Mouse (Mus musculus): ENCODE data around the gene Egln2.

Egln2 gene

GRCm38 (mm10) chr7:27166614-27167474, at the start of gene Egln2:
TSS of gene Egln2 (minus strand) at chr7:27166802.
- peak; percentile 92 for DNase-seq (ENCODE audit: low spot score)

- no peak for DNase-seq (ENCODE audit: low spot score)
These were observed 46.0 kb upstream of the Egln2 start for GRCm38 (mm10) chr7:27212626-27213025.

DNA sequence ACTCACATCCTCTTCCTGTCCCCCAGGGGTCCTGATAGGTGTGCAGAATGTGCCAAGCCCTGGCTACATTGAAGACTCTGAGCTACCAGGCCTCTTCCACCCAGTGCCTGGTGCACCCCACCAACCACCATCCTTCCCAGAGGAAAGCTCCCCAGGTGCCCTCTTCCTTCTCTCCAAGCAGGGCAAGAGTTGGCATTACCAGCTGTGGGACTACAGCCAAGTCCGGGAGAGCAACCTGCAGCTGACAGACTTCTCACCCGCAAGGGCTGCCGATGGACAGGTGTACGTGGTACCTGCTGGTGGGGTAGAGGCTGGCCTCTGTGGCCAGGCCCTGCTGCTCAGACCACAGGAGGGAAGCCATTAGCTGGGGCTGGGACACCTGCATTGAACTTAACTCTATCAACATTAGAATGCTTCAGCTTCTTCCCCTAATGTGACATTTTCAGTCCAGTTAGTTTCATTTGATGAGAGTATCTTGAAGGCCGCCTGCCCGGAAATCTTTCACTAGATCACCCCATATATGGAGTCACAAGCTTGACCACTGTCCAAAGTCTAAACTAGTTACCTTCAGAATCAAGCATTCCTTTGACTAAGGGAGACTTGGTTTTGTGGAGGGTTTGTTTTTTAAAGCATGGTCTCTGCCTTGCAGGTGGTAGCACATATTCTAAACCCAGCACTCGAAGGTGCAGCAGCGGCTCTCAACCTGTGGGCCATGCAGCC, 37.3 kb upstream of the Egln2 start:
- DNase-seq (ENCODE audit: low spot score): no peak

- DNase-seq (ENCODE audit: low spot score): no peak
These were observed 32.2 kb upstream of the Egln2 start for GRCm38 (mm10) chr7:27198779-27199178.

- no peak for DNase-seq (ENCODE audit: low spot score)
These were observed 31.8 kb upstream of the Egln2 start for GRCm38 (mm10) chr7:27198355-27198754.

GRCm38 (mm10) chr7:27197634-27198033, 31.0 kb upstream of the Egln2 start:
- no peak for DNase-seq (ENCODE audit: low spot score)

DNA sequence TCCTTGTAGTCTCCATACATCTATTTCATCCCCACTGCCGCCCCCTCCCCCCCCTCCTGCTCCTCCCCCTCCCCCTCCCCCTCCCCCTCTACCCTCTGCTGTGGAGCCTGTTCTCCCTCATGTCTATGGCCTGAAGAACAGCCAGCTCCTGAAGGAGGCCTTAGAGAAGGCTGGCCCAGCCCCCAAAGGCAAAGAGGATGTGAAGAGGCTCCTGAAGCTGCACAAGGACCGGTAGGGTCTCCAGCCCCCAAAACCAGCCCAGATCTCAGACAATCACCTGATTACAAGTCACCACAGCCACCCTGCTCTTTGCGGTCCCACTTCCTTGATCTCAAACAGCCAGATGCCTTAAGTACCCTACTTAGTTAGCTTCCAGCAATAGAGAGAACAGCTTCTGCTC, 30.5 kb upstream of the Egln2 start:
- DNase-seq (ENCODE audit: low spot score): no peak

- DNase-seq (ENCODE audit: low spot score): peak; percentile 99
These were observed 29.3 kb upstream of the Egln2 start, which contains the start of the genes BC024978 and Snrpa for GRCm38 (mm10) chr7:27195681-27196611. TSS of gene BC024978 (plus strand) at chr7:27195781. TSS of gene Snrpa (minus strand) at chr7:27196271.

- no peak for DNase-seq (ENCODE audit: low spot score)
These were observed 27.1 kb upstream of the Egln2 start for GRCm38 (mm10) chr7:27193731-27194130.

- DNase-seq (ENCODE audit: low spot score): no peak
These were observed 25.8 kb upstream of the Egln2 start for GRCm38 (mm10) chr7:27192434-27192833.

DNA sequence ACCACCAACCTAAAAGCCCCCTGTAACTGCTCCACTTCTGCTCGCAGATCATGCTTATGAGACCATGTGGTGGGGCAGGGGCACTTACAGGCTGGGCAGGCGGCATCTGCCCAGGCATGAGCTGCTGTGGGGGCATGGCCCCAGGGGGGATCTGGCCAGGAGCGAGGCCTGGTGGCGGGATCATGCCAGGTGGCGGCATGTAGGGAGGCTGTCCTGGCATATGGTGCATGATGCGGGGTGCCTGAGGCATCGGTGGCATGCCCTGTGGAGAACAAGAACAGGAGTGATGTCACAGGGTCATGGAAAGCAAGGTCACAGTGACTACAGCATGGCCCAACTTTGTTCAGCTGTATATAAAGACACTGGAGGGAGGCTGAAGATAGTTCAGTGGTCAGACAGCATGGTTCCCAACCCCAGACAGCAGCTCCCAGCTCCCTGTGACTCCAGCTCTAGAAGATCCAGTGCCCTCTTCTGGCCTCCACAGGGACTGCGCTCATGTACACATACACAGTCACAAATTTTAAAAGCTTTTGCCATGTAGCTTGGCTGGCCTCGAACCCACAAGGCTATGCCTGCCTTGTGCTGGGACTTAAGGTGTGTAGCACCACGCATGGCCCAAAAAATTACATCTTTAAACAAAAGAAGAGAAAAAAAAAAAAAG, 22.8 kb upstream of the Egln2 start:
- no peak for DNase-seq (ENCODE audit: low spot score)

GRCm38 (mm10) chr7:27185986-27186385, 19.4 kb upstream of the Egln2 start:
- no peak for DNase-seq (ENCODE audit: low spot score)

- DNase-seq (ENCODE audit: low spot score): peak; percentile 65
These were observed 18.4 kb upstream of the Egln2 start for GRCm38 (mm10) chr7:27184964-27185363.

- DNase-seq (ENCODE audit: low spot score): no peak
These were observed 15.9 kb upstream of the Egln2 start for GRCm38 (mm10) chr7:27182498-27182897.

- no peak for DNase-seq (ENCODE audit: low spot score)
These were observed 14.5 kb upstream of the Egln2 start, which contains the start of the genes Gm21983 and Mia for GRCm38 (mm10) chr7:27180837-27181695. TSS of gene Gm21983 (minus strand) at chr7:27181086. TSS of gene Mia (minus strand) at chr7:27181157.

GRCm38 (mm10) chr7:27180036-27180435, 13.4 kb upstream of the Egln2 start:
- DNase-seq (ENCODE audit: low spot score): no peak

GRCm38 (mm10) chr7:27179217-27179918, 12.8 kb upstream of the Egln2 start:
- DNase-seq (ENCODE audit: low spot score): no peak

DNA sequence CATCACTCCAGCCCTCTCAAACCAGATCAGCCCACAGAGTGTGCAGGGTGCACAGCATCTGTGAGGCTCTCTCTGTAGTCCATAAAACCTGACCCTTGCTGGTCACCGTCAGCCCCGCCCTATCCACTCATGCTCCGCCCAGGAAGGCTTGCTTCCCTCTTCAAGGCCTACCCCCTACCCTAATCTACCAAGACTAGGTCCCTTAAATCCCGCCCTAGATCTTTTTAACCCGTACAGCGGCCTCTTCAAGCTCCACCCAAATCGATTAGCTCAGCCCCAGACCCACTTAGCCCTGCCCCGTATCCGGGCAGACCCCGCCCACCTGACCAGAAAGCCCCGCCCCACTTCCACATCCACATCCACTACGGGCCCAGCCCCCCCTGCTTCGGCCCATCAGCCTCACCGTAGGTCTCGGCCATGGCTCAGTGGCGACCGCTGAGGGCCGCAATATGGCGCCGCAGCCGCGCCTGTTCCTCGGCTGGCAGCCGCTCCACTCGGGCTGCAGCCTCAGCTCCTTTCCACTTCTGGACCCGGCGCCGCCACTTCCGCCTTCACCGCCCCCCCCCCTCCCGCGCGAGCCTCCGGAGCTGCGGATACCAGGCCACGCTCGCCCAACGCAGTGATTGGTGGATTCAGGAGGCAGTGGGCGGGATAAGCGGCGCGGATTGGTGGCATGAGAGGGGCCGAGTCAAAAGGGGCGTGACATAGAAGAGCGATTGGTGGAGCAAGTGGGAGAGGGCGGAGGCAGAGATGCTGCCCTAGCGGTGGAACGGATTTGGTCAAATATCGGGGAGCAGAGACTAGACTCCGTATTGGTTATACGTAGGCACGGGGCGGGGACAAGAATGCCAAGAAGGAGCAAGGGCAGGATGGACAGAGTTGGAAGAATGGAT, 12.0 kb upstream of the Egln2 start, which contains the start of gene Rab4b:
Rab4b (minus strand) TSS at position 573 of the 893 bp plus-strand sequence.
- peak; percentile 99 for DNase-seq (ENCODE audit: low spot score)

GRCm38 (mm10) chr7:27177942-27178323, 11.3 kb upstream of the Egln2 start:
- DNase-seq (ENCODE audit: low spot score): no peak
